Mouse (Mus musculus): ENCODE data around the gene Mgll. TPM values are rescaled to one million over a fixed set of nuclear protein-coding genes. Genes with fewer than 3 reads are reported as not detected.

Mgll gene
- 0.43 TPM for polyA plus RNA-seq (2017; shearing (Covaris generic))

GRCm38 (mm10) chr6:88724313-88725195, at the start of gene Mgll:
TSS of gene Mgll (plus strand) at chr6:88724412.

GRCm38 (mm10) chr6:88841781-88842689, 117.8 kb downstream of the Mgll start, which contains the start of gene Abtb1:
TSS of gene Abtb1 (minus strand) at chr6:88841984.

GRCm38 (mm10) chr6:88874868-88875508, 150.8 kb downstream of the Mgll start, which contains the start of gene Podxl2:
TSS of gene Podxl2 (minus strand) at chr6:88875044.

Other genes starting within 250 kb of the Mgll start
- gene Sec61a1, start 205.5 kb upstream of the Mgll start, polyA plus RNA-seq (2017; shearing (Covaris generic)): 263 TPM
- gene Kbtbd12, start 86.5 kb upstream of the Mgll start, polyA plus RNA-seq (2017; shearing (Covaris generic)): not detected
- gene Abtb1, start 117.6 kb downstream of the Mgll start, polyA plus RNA-seq (2017; shearing (Covaris generic)): 104 TPM
- gene Podxl2, start 150.6 kb downstream of the Mgll start, polyA plus RNA-seq (2017; shearing (Covaris generic)): not detected
- gene Mcm2, start 174.4 kb downstream of the Mgll start, polyA plus RNA-seq (2017; shearing (Covaris generic)): 76.1 TPM
- gene Tpra1, start 177.8 kb downstream of the Mgll start, polyA plus RNA-seq (2017; shearing (Covaris generic)): 124 TPM

Data from CD4-positive, CD25-positive, alpha-beta regulatory T cell, adult 9 weeks (primary cell).